Mouse (Mus musculus) limb, embryonic 14.5 days (tissue): ENCODE results near the gene Atxn1. TPM values are rescaled to one million over a fixed set of nuclear protein-coding genes. Genes with fewer than 3 reads are reported as not detected.

ENCODE experiments used
- ATAC-seq: fragments of 200-750 bp; cut with Nextera tagmentation; 2 replicates; pipeline ENCODE4 v1.8.0; 2017; ENCODE audit warnings: low read depth, moderate number of reproducible peaks, moderate TSS enrichment; ENCODE audit not compliant: low FRiP score
- DNase-seq: peaks from one replicate; pipeline ENCODE4 v3.0.0-alpha.2; 2015; ENCODE audit warnings: low spot score
- H3K27ac ChIP-seq: fragments of 300-500 bp; sonication (generic); replicated peaks from 2 replicates; pipeline ENCODE4 v1.5.1; 2014; ENCODE audit warnings: low read depth, mild to moderate bottlenecking, low read length, moderate library complexity, mixed read lengths
- H3K27me3 ChIP-seq: fragments of 300-500 bp; sonication (generic); 2 replicates; pipeline ENCODE4 v1.6.1; 2014; ENCODE audit warnings: low read length, mixed read lengths; ENCODE audit not compliant: control insufficient read depth, insufficient read depth
- H3K36me3 ChIP-seq: fragments of 300-500 bp; sonication (generic); 2 replicates; pipeline ENCODE4 v1.6.1; 2014; ENCODE audit warnings: mild to moderate bottlenecking, low read length, moderate library complexity, mixed read lengths; ENCODE audit not compliant: control insufficient read depth, insufficient read depth
- H3K4me1 ChIP-seq: fragments of 300-500 bp; sonication (generic); 2 replicates; pipeline ENCODE4 v1.6.1; 2014; ENCODE audit warnings: antibody characterized with exemption, low read length, mixed read lengths; ENCODE audit not compliant: control insufficient read depth, insufficient read depth
- H3K4me2 ChIP-seq: fragments of 300-500 bp; sonication (generic); replicated peaks from 2 replicates; pipeline ENCODE4 v1.6.1; 2014; ENCODE audit warnings: low read depth, mild to moderate bottlenecking, low read length, moderate library complexity; ENCODE audit not compliant: severe bottlenecking
- H3K4me3 ChIP-seq: fragments of 300-500 bp; sonication (generic); replicated peaks from 2 replicates; pipeline ENCODE4 v1.5.1; 2014; ENCODE audit warnings: low read length
- H3K9ac ChIP-seq: fragments of 300-500 bp; sonication (generic); 2 replicates; pipeline ENCODE4 v1.6.1; 2014; ENCODE audit warnings: mild to moderate bottlenecking, low read depth, low read length, moderate library complexity; ENCODE audit not compliant: severe bottlenecking
- H3K9me3 ChIP-seq: fragments of 300-500 bp; sonication (generic); 2 replicates; pipeline ENCODE4 v1.6.1; 2016; ENCODE audit warnings: low read length; ENCODE audit not compliant: control insufficient read depth
- POLR2A ChIP-seq: fragments of 200-500 bp; IDR thresholded peaks from 2 replicates; pipeline ENCODE4 v1.8.0; 2012; ENCODE audit warnings: inconsistent platforms, mild to moderate bottlenecking, moderate library complexity, borderline replicate concordance; ENCODE audit not compliant: insufficient read depth, insufficient read length; ENCODE audit errors: extremely low read depth
- WGBS: fragments of 180-500 bp; shearing (Covaris S2); extraction: QIAGEN DNeasy Blood & Tissue Kit; methylation state at CpG from one replicate; pipeline ENCODE4 v1.1.7; 2014; 5-methylcytosine and 5-hydroxymethylcytosine counted together
- polyA plus RNA-seq, 2 experiments: library from polyadenylated mRNA; depleted of rRNA in 1 of 2; stranded (reverse) in 1 of 2; unstranded in 1 of 2; fragments of >200 nt; fragmentation: Nextera tagmentation in 1 of 2; extraction: Ambion mirVana in 1 of 2; gene quantifications; 2 replicates each; pipeline versions ENCODE4 v1.2.1 to v1.2.3; 2012 to 2014

The Atxn1 gene
- polyA plus RNA-seq, 2 experiments = 3.3 to 5.3 TPM

DNA sequence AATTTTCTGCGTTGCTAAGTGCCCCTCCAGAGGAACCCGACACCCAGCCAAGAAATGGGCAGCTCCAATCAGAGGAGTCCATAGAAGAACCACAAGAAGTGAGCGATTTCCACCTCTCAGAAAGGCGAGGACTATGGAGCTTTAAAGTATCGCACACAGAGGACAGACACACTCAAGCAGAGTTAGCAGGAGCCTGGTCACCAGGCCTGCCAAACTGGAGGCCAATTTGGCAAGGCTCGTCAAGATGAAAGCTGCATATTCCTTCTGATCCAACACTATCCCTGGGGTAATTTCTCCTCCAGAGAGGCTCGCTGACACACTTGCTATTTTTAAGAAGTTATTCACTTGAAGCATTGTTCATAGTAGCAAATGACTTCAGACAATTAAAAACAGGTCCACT, 202.5 kb downstream of the Atxn1 start:
- no peaks in the 10 kb centered on the region for H3K27me3 ChIP-seq
- no peak overlapping the region for H3K4me3 ChIP-seq
- peaks cover 4% of the 10 kb centered on the region; the same call in 1 of the 2 replicates for H3K4me1 ChIP-seq
- H3K36me3 ChIP-seq = no peaks in the 10 kb centered on the region
- 0 out of 2 replicates have a peak overlapping the region, but pooled peaks have one; percentile 5 for H3K9ac ChIP-seq
- WGBS = 43% methylated on average over 7 of the region's 7 CpGs
- peak; percentile 23 for DNase-seq
- no peak overlapping the region for H3K4me2 ChIP-seq
- ATAC-seq = no peak
- no peak overlapping the region for H3K27ac ChIP-seq
- TF ChIP-seq POLR2A = no peak
- H3K9me3 ChIP-seq = no peaks in the 10 kb centered on the region

DNA sequence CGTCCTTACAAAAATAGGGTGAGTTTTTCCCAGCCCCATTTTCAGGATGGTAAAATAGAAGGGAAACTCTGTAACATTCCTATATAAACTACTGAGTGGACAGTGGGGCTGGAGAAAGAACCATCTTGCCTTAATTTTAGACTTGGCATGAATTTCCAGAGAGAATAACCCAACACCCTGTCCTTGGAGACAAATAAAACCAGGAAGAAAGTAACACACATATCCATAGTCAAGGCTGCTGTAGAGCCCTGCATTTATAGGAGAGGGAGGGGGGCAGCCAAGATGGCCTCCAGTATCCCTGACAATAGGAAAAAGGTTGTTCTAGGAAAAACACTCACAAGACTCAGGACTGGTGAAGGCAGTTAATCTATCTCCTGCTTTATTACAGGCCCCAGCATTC, 210.3 kb downstream of the Atxn1 start:
- Histone ChIP-seq H3K27me3 (no peaks in the 10 kb centered on the region), H3K36me3 (no peaks in the 10 kb centered on the region), H3K27ac (no peak overlapping the region), H3K4me1 (peaks cover 9% of the 10 kb centered on the region), H3K4me2 (no peak overlapping the region), H3K9ac (no peak overlapping the region), H3K4me3 (no peak overlapping the region), H3K9me3 (no peaks in the 10 kb centered on the region)
- peak; percentile 65 for ATAC-seq
- DNase-seq = peak; percentile 57
- no peak for TF ChIP-seq POLR2A
- 53% methylated on average over 1 of the region's 1 CpGs for WGBS

DNA sequence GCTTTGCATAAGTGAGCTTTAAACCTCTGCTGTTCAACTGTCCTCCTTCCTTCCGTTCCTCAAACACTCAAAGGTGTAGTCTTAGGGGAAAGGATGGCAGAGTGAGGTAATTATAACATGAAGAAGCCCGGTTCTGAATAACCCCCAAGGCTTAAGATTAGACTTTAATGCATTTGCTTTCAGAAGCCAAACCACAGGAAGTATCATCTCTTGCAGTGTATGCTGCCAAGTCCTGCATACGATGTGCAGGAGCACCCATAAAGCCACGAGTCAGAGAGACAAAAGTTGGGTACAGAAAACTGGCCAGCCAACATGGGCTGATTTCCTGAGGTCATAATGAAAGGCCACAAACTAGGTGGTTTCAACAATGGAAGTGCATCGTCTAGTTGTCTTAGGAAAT, 212.3 kb downstream of the Atxn1 start:
- H3K27ac ChIP-seq = no peak overlapping the region
- no peak overlapping the region for H3K4me2 ChIP-seq
- no peaks in the 10 kb centered on the region for H3K27me3 ChIP-seq
- H3K36me3 ChIP-seq = no peaks in the 10 kb centered on the region
- 69% methylated on average over 5 of the region's 5 CpGs for WGBS
- ATAC-seq (no peak), DNase-seq (no peak)
- peaks cover 21% of the 10 kb centered on the region for H3K4me1 ChIP-seq
- no peak overlapping the region for H3K4me3 ChIP-seq
- H3K9ac ChIP-seq = no peak overlapping the region
- no peaks in the 10 kb centered on the region for H3K9me3 ChIP-seq
- TF ChIP-seq POLR2A = no peak

DNA sequence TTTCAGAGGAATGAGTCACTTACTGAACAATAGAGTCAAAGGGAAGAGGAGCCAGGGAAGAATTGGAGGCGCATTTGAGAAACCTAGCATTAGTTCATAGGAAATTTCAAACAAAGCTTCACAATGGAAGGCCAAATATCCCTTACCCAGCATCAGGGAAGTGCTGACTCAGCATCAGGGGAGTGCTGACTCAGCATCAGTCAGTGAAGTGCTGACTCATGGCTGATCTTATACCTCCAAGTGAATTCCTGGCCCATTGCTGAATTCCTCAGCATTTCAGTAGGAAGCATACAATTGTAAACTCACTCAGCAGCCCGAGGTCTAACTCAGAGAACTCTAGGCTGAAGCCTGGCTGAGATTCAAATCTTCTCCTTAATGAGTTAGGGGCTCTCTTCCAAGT, 213.6 kb downstream of the Atxn1 start:
- Histone ChIP-seq H3K4me2 (no peak overlapping the region), H3K4me1 (peaks cover 22% of the 10 kb centered on the region), H3K36me3 (no peaks in the 10 kb centered on the region), H3K4me3 (no peak overlapping the region), H3K27me3 (no peaks in the 10 kb centered on the region), H3K9ac (no peak overlapping the region), H3K9me3 (no peaks in the 10 kb centered on the region), H3K27ac (no peak overlapping the region)
- DNase-seq = peak; percentile 31
- WGBS = 57% methylated on average over 2 of the region's 2 CpGs
- ATAC-seq = no peak
- TF ChIP-seq POLR2A = no peak

DNA sequence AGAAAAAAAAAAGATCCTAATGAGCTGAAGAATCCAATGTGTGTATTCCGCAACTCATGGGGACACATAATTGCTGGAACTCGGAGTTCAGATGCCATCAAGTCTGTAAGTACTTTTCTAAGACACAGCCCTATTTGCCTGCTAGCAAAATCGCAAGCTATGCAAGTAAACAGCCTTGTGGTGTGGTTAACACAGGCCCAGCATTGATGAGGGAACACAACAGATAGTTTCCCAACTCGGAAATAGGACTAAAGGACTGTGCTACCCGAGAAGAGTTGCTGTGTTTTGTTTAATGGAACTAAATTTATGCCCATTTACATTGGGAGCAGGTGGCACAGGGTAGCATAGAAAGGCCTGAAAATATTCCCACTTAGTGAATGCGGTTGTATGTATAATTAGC, 214.2 kb downstream of the Atxn1 start:
- H3K36me3 ChIP-seq = no peaks in the 10 kb centered on the region
- no peak for DNase-seq
- H3K9ac ChIP-seq = no peak overlapping the region
- no peaks in the 10 kb centered on the region for H3K27me3 ChIP-seq
- 82% methylated on average over 6 of the region's 6 CpGs for WGBS
- ATAC-seq = no peak
- H3K4me3 ChIP-seq = no peak overlapping the region
- H3K27ac ChIP-seq = no peak overlapping the region
- H3K9me3 ChIP-seq = no peaks in the 10 kb centered on the region
- H3K4me2 ChIP-seq = no peak overlapping the region
- peaks cover 25% of the 10 kb centered on the region for H3K4me1 ChIP-seq
- TF ChIP-seq POLR2A = no peak

DNA sequence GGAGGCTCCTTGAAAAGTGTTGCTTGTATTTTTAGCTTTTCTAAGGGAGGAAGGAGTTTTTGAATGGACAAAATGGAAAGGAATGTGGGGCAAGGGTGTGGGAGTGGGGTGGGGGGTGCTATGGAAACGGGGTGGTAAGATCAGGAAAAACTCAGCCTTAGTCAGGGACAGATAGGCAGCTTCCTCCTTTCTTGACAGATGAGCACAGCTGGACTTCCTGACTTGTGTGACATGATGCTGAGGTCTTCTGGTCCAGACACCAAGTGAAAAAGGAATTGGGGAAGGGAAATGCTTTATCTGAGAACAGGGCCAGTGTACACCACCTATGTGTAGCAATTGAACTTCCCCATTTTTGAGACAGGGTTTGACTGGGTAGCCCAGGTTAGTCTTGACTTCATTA, 214.9 kb downstream of the Atxn1 start:
- no peaks in the 10 kb centered on the region for H3K27me3 ChIP-seq
- DNase-seq = no peak
- no peak overlapping the region for H3K9ac ChIP-seq
- H3K4me3 ChIP-seq = no peak overlapping the region
- TF ChIP-seq POLR2A = no peak
- 63% methylated on average over 1 of the region's 1 CpGs for WGBS
- H3K4me2 ChIP-seq = no peak overlapping the region
- 0 out of 2 replicates have a peak overlapping the region, but pooled peaks have one; percentile 13 for H3K27ac ChIP-seq
- no peaks in the 10 kb centered on the region for H3K9me3 ChIP-seq
- H3K4me1 ChIP-seq = peaks cover 25% of the 10 kb centered on the region
- no peak for ATAC-seq
- no peaks in the 10 kb centered on the region for H3K36me3 ChIP-seq
